Mouse (Mus musculus) kidney, postnatal 10 days (tissue): ENCODE measurements at regions not wholly inside any gene's neighbourhood (a gene's known extent, or its start where the extent isn't known, plus 50 kb on each side); places are given as distances from the start of the nearest gene placed in this dataset.
"Not testable (repeated sequence)": the region's sequence is repeated elsewhere in the genome, so short reads cannot be mapped to it uniquely, and the experiment has no call there.

Experiments used
- DNase-seq: peaks from one replicate; pipeline ENCODE4 v3.0.0; 2021; ENCODE audit warnings: mixed read lengths

DNA sequence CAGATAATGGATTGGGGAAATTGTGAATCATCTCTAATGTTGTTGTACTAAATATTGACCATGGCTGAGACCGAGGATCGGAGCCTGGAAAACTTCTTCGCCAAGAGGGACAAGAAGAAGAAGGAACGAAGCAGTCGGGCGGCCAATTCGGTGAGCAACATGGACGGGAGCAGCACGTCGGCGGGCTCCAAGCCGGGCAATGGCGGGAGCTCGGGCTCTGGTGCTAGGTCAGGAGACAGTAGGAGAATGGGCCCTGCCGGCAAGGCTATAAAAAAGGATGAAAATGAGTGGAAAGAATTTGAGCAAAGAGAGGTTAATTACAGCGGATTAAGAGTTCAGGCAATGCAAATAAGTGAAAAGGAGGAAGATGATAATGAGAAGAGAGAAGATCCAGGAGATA, 55.0 kb upstream of the Zfp990 start:
- DNase-seq = not testable (repeated sequence)

- no peak for DNase-seq
Measured at GRCm38 (mm10) chr4:145448586-145448985, 62.0 kb upstream of the Zfp990 start.

DNA sequence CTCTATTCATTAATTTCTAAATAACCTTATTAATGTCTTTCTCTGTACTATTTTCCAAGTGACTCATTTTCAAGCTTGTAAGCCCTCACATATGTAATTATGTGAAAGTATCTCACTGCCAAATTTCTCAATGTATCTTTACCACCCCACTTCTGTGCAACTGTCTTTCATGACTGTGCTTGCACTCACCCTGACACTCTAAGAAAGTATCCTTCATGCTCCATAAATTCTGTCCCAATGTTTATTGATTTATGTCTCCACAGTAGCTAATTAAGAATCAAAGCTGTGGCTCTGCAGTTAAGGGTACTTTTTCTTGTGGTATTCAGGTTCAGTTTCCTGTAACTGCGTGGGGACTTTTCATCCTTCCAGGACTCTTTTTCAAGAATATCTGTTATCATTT, 73.8 kb upstream of the Zfp990 start:
- DNase-seq = not testable (repeated sequence)

DNA sequence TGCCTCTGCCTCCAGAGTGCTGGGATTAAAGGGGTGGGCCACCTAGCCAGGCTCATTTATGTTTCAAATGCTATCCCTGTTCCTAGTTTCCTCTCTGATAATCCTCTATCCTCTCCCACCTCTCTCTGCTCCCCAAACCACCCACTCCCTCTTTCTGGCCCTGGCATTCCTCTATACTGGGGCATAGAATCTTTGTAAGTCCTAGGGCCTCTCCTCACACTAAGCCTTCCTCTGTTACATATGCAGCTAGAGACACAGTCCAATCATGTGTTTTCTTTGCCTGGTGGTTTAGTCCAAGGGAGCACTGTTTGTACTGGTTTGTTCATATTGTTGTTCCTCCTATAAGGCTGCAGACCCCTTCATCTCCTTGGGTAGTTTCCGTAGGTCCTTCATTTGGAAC, 76.0 kb upstream of the Zfp990 start:
- no peak for DNase-seq

DNA sequence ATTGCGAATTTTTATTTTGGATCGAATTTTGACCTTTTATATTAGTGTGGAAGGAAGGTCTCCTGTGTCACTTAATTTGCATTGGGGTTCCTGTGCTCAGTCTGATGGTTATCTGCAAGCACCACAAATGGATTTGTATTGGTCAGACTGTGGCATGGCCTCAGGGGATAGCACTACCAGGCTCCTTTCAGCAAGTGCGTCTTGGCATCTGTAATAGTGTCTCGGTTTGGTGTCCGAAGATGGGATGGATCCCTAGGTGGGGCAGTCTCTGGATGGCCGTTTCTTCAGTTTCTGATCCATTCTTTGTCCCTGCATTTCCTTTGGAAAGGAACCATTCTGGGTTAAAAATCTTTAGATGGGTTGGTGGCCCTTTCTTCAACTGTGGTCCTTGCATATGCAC, 76.5 kb upstream of the Zfp990 start:
- peak; percentile 9 for DNase-seq

DNA sequence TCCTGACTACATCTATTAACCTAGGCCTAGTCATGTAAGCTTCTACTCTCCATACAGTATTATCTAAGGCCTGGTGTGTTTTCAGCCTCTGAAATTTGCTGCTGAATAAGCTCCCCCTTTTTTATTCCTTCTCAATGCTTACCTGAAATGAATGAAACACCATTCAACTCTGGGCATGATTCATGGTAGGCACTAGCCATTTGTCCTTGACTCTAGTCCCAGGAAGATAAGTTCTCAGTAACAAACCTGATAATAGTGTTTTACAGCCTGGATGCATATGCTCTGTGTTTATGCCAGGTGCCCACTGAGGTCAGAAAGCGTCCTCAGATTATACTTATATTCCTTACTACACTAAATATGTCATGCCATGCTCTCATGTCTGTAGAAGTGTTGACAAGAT, 77.3 kb upstream of the Zfp990 start:
- not testable (repeated sequence) for DNase-seq

DNA sequence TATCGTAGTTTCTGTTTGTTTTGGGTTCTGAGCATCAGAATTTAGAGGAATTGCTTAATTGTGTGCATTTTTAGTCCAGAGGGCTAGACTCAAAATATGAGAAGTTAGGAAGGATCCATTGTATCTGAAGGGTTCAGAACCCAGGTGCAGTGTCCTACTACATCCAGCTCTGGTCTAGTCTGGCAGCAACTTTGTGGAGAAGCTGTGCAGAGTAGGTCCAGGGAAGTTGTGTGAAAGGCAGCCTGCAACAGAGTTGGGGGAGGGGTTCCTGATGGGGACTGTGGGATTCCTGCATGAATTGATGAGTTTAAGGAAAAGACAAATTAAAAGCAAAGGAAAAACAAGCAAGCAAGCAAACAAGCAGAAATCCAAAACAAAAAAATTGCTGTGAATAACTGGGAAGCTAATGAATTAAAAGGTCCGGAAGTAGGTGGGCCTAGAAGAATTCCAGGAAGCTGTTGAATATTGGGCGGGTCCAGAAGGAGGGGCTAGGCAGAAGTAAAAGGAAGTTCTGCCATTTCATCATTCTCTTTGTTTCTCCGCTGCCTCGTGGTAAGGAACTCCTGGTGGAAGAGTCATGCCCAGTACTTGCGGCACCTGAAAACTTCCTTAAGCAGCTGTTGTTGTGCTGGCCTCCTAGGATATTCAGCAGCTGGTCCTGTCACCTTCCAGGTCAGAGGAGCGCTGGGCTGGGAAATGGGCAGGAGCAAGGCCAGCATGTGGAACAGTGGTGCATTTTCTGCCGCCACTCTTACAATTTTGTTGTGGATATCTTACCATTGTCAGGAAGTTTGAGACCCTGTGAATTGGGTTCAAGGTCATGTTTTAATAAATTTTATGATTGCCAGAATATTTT, 78.4 kb upstream of the Zfp990 start:
- DNase-seq = peak; percentile 5

GRCm38 (mm10) chr4:145417837-145418236, 92.7 kb upstream of the Zfp990 start:
- not testable (repeated sequence) for DNase-seq

- DNase-seq = no peak
Measured at GRCm38 (mm10) chr4:145411141-145411540, 96.2 kb upstream of the Tnfrsf8 start.

GRCm38 (mm10) chr4:145409796-145410475, 95.0 kb upstream of the Tnfrsf8 start:
- DNase-seq = no peak

GRCm38 (mm10) chr4:145406050-145406449, 91.1 kb upstream of the Tnfrsf8 start:
- not testable (repeated sequence) for DNase-seq

- not testable (repeated sequence) for DNase-seq
Measured at GRCm38 (mm10) chr4:145404230-145404629, 89.3 kb upstream of the Tnfrsf8 start.

DNA sequence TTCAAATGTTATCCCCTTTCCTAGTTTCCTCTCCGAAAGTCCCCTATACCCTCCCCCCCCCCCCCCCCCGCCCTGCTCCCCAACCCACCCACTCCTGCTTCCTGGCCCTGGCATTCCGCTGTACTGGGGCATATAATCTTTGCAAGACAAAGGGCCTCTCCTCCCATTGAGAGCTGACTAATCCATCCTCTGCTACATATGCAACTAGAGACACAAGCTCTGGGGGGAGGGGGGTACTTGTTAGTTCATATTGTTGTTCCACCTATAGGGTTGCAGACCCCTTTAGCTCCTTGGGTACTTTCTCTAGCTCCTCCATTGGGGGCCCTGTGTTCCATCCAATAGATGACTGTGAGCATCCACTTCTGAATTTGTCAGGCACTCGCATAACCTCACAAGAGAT, 63.9 kb upstream of the Tnfrsf8 start:
- DNase-seq = not testable (repeated sequence)

- not testable (repeated sequence) for DNase-seq
Measured at GRCm38 (mm10) chr4:145377306-145378067, 62.5 kb upstream of the Tnfrsf8 start.

- DNase-seq = no peak
Measured at GRCm38 (mm10) chr4:145369753-145370152, 54.8 kb upstream of the Tnfrsf8 start.

DNA sequence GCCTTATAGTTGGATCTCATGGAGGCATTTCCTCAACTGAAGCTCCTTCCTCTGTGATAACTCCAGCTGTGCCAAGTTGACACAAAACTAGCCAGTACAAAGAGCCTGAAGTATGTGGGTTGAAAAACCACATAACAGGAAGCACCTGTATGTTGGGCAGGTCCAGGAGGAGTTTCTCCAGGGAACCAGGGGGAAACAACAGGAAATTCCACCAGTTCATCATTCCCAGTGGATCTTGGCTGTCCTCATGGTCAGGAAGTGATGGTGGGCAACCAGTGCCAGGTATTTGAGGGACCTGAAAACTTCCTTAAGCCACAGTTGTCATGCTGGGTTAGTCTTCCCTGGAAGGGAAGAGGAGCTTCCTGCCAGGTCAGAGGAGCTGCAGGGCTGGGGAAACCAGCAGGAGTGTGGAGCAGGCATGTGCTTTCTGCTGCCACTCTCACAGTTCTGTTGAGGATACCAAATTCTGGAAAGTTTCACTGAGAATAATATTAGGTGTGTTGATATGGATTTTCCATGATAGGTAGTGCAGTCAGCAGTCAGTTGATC, 52.4 kb upstream of the Tnfrsf8 start:
- DNase-seq = peak; percentile 5

DNA sequence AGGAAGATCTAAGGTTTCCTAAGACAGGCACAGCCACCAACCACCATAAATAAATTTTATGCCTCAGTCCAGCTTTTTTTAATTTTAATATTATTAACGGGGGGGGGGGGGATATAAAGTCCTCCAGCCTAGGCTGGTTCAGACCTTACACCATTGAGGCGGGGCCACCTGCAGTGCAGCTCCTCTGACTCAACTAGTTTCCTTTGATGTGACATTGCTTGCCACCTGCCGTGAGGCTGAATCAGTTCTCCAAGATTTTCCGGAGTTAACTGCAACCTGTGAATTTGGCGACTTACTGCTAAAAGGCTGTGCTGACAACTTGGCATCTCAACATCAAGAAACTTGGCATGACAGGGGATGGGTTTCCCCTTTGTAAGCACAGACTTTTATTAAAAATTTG, 51.3 kb upstream of the Tnfrsf8 start:
- DNase-seq = no peak

GRCm38 (mm10) chr4:145365793-145366192, 50.8 kb upstream of the Tnfrsf8 start:
- not testable (repeated sequence) for DNase-seq
